Mouse (Mus musculus): Measurements from ENCODE around the gene Hcn3. TPM values are rescaled to one million over a fixed set of nuclear protein-coding genes. Genes with fewer than 3 reads are reported as not detected.

Hcn3 gene
- polyA plus RNA-seq, 1 experiment from 2014 or later: 1.1 TPM

DNA sequence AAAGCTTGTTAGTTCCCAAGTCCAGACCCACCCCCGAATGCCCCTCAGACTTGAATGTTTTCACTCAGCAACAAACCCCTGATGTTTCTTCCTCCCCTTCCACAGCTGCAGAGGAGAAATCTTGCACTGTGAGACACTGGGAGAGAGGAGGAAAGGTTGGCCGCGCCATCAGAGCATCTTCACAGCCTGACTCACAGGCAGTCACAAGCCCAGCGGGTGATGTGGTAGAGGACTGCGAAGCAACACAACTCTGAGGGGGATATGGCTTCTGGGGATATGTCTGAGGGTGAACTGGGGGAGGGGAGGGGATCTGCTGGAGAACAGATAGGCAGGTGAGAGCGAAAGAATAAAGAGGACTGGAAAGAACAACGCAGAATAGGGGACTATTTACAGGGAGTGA lies 1.3 kb downstream of the Hcn3 start:
- Histone ChIP-seq H3K9me3 (ENCODE audit: control insufficient read depth, low read length) (no peaks in the 10 kb centered on the region), H3K4me3 (ENCODE audit: low read length) (no peak overlapping the region), H3K9ac (ENCODE audit: low read length) (no peak overlapping the region), H3K4me2 (ENCODE audit: low read depth, low read length) (no peak overlapping the region), H3K27ac (ENCODE audit: low read length) (no peak overlapping the region), H3K27me3 (ENCODE audit: control insufficient read depth, insufficient read depth, low read depth, low read length) (peaks cover 2% of the 10 kb centered on the region; the same call in 1 of the 2 replicates), H3K36me3 (ENCODE audit: control insufficient read depth, insufficient read depth, low read length) (no peaks in the 10 kb centered on the region), H3K4me1 (replicated peaks; ENCODE audit: control insufficient read depth, insufficient read depth, low read length) (peaks cover 12% of the 10 kb centered on the region)
- 16% methylated on average over 7 of the region's 7 CpGs for WGBS
- no peak for ATAC-seq (ENCODE audit: low read depth)

DNA sequence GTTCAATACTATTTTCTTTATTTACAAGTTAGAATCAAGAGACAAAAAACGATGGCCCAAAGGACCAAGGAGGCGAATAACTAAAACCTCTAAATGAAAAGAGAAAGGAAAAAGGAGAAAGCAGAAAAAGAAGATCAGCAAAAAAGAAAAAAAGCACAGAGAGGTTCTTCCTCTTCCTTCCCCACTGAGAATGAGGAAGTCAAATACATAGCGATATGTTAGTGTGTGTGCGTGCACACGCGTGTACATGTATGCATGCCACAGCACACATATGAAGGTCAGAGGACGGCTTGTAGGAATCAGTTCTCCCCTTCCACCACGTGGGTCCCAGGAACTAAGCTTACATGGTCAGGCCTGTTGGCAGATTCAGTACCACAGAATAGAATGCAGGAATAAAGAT lies 3.0 kb downstream of the Hcn3 start:
- H3K9ac ChIP-seq (ENCODE audit: low read length): no peak overlapping the region
- no peak overlapping the region for H3K27ac ChIP-seq (ENCODE audit: low read length)
- H3K4me1 ChIP-seq (replicated peaks; ENCODE audit: control insufficient read depth, insufficient read depth, low read length): peaks cover 12% of the 10 kb centered on the region
- peaks cover 2% of the 10 kb centered on the region; the same call in 1 of the 2 replicates for H3K27me3 ChIP-seq (ENCODE audit: control insufficient read depth, insufficient read depth, low read depth, low read length)
- 83% methylated on average over 8 of the region's 8 CpGs for WGBS
- H3K4me2 ChIP-seq (ENCODE audit: low read depth, low read length): no peak overlapping the region
- H3K36me3 ChIP-seq (ENCODE audit: control insufficient read depth, insufficient read depth, low read length): no peaks in the 10 kb centered on the region
- no peak overlapping the region for H3K4me3 ChIP-seq (ENCODE audit: low read length)
- no peak for ATAC-seq (ENCODE audit: low read depth)
- H3K9me3 ChIP-seq (ENCODE audit: control insufficient read depth, low read length): no peaks in the 10 kb centered on the region

DNA sequence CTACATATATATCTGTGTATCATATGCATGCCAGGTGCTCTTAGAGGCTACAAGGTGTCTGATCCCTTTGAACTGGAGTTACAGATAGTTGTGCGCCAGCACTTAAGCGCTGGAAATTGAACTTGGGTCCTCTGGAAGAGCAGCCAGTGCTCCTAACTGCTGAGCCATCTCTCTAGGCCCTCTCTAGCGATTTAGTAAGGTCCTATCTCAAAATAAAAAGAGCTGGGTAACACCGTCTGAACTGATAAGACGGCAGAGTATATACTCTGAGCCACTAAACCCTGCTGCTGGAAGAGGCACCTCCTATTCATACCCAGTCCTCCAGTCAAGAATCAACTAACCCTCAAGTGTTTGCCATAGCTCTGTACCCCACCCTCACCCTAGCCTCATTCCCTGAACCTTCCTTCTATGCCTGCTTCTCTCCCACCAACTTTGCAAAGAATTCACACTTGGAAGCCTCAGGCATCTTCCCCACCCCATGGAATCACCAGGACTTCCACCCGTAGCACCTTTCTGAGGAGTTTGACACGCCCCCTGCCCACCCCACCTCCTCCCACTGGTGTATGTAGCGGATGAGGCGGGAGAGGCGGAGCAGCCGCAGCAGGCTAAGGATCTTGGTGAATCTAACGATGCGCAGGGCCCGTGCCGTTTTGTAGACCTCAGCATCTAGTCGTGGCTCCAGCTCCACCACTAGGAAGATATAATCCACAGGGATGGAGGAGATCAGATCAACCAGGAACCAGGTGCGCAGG lies 7.7 kb downstream of the Hcn3 start:
- H3K27me3 ChIP-seq (ENCODE audit: control insufficient read depth, insufficient read depth, low read depth, low read length): peaks cover 15% of the 10 kb centered on the region

DNA sequence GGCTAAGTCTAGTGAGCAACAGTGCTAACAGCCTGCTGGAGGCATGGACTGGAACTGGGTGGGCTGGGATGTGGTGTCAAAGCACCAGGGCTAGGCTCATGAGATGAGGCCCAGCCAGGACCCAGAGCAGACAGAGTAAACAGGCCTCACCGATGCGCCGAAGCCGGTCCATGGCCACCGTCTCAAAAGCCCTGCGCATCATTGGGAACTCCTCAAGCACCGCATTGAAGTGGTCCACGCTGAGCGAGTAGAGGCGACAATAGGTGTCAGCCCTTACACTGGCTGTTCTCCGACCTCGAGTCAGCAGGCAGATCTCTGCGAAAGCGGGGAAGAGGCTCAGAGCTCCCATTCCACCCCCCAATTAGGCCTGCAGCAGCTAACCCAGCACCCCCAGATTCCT lies 11.4 kb downstream of the Hcn3 start:
- ATAC-seq (ENCODE audit: low read depth): no peak
- no peaks in the 10 kb centered on the region; the same call in 1 of the 2 replicates for H3K4me1 ChIP-seq (replicated peaks; ENCODE audit: control insufficient read depth, insufficient read depth, low read length)
- no peak overlapping the region for H3K4me2 ChIP-seq (ENCODE audit: low read depth, low read length)
- 64% methylated on average over 14 of the region's 14 CpGs for WGBS
- H3K36me3 ChIP-seq (ENCODE audit: control insufficient read depth, insufficient read depth, low read length): no peaks in the 10 kb centered on the region
- no peak overlapping the region for H3K9ac ChIP-seq (ENCODE audit: low read length)
- no peak overlapping the region for H3K27ac ChIP-seq (ENCODE audit: low read length)
- no peaks in the 10 kb centered on the region for H3K9me3 ChIP-seq (ENCODE audit: control insufficient read depth, low read length)
- H3K4me3 ChIP-seq (ENCODE audit: low read length): no peak overlapping the region
- H3K27me3 ChIP-seq (ENCODE audit: control insufficient read depth, insufficient read depth, low read depth, low read length): peaks cover 22% of the 10 kb centered on the region

More for the DNA sequence above, 7.7 kb downstream of the Hcn3 start:
- WGBS: 35% methylated on average over 17 of the region's 17 CpGs
- ATAC-seq (ENCODE audit: low read depth): peak; percentile 77
- Histone ChIP-seq H3K9me3 (ENCODE audit: control insufficient read depth, low read length) (no peaks in the 10 kb centered on the region), H3K9ac (ENCODE audit: low read length) (no peak overlapping the region), H3K27ac (ENCODE audit: low read length) (no peak overlapping the region), H3K4me2 (ENCODE audit: low read depth, low read length) (no peak overlapping the region), H3K4me3 (ENCODE audit: low read length) (no peak overlapping the region), H3K36me3 (ENCODE audit: control insufficient read depth, insufficient read depth, low read length) (no peaks in the 10 kb centered on the region), H3K4me1 (replicated peaks; ENCODE audit: control insufficient read depth, insufficient read depth, low read length) (no peaks in the 10 kb centered on the region; the same call in 1 of the 2 replicates)

DNA sequence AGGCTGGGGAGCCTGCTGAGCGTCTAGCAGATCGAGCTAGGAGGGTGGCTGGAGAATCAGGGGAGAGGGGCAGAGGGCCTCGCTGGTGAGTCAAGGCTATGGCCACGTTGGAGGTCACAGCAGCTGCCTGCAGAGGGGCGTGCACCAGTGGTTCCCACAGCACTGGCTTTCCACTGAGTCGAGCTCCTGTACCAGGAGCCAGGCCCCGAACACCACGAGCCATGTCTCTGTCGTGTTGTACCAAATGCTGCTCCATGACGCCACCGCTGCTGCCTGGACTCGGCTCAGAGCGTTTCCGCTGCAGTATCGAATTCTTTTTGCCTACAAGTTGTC lies 12.1 kb downstream of the Hcn3 start:
- Histone ChIP-seq H3K9ac (ENCODE audit: low read length) (peak overlapping the region; percentile 31), H3K36me3 (ENCODE audit: control insufficient read depth, insufficient read depth, low read length) (no peaks in the 10 kb centered on the region), H3K4me3 (ENCODE audit: low read length) (peak overlapping the region; percentile 37), H3K27me3 (ENCODE audit: control insufficient read depth, insufficient read depth, low read depth, low read length) (peaks cover 22% of the 10 kb centered on the region), H3K9me3 (ENCODE audit: control insufficient read depth, low read length) (no peaks in the 10 kb centered on the region), H3K4me2 (ENCODE audit: low read depth, low read length) (peak overlapping the region; percentile 62), H3K27ac (ENCODE audit: low read length) (no peak overlapping the region), H3K4me1 (replicated peaks; ENCODE audit: control insufficient read depth, insufficient read depth, low read length) (no peaks in the 10 kb centered on the region; the same call in 1 of the 2 replicates)
- WGBS: 11% methylated on average over 15 of the region's 15 CpGs
- peak; percentile 24; the same call in 1 of the 2 replicates for ATAC-seq (ENCODE audit: low read depth)

DNA sequence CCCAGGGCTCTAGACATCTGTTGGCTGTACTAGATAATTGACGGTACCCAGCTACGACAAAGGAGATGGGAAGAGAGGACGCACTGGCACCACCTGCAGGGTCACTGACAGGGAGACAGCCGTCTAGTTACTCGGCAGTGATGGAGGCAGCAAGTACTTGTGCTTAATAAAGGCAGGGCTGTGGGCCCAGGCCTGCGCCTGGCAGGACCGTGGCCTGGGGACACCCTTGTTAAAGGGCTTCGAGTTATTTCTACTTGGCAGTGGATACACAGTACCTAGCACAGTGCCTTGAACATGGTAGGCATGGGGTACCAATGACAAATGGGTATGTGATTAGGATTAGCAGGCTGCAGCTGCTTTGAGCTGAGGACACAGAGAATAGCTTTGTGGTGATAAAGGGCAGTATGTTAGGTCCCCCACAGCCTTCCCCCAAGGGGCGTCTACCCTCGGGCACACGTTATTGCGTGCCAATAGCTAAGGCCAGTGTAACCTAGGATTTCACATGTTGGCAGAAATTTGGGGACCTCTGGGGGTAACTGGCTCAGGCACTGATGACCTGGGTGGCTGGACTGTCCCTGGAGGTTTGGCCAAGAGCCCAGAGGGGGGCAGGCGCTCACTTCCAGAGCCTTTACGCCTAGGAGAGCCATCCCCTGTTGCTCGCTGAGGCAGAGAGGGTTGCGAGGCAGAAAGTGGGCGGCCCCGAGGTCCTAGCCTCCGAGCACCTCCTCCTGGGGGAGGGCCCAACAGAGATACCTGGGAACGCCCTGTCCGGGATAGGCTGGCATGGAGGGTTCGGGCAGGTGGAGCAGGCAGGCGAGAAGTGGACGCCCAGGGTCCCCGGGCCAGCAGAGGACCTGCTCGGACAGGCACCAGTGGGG lies 12.7 kb downstream of the Hcn3 start:
- 20% methylated on average over 26 of the region's 26 CpGs for WGBS
- H3K4me3 ChIP-seq (ENCODE audit: low read length): peak overlapping the region; percentile 37
- H3K4me2 ChIP-seq (ENCODE audit: low read depth, low read length): peak overlapping the region; percentile 62
- no peaks in the 10 kb centered on the region for H3K9me3 ChIP-seq (ENCODE audit: control insufficient read depth, low read length)
- ATAC-seq (ENCODE audit: low read depth): peak; percentile 85
- no peak overlapping the region for H3K27ac ChIP-seq (ENCODE audit: low read length)
- no peaks in the 10 kb centered on the region for H3K36me3 ChIP-seq (ENCODE audit: control insufficient read depth, insufficient read depth, low read length)
- peak overlapping the region; percentile 31 for H3K9ac ChIP-seq (ENCODE audit: low read length)
- H3K27me3 ChIP-seq (ENCODE audit: control insufficient read depth, insufficient read depth, low read depth, low read length): peaks cover 22% of the 10 kb centered on the region
- no peaks in the 10 kb centered on the region; the same call in 1 of the 2 replicates for H3K4me1 ChIP-seq (replicated peaks; ENCODE audit: control insufficient read depth, insufficient read depth, low read length)

DNA sequence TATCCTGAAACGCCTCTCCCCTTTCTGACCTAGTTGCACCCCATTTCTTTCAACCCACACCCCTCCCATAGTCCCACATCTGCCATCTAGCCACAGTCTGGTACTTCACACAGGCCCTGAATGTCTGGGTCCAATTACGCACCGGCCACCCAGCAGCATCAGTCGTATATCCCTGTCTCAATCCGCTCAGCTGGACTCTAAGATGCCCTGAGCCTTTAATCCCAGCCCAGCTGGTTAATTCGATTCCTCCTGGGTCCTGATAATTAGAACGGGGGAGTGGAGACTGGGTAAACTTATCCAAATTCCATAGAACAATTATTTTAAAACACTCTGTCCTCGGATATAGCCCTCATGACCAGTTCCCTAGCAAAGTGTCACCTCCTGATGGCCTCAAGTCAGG lies 14.4 kb downstream of the Hcn3 start:
- WGBS: 56% methylated on average over 8 of the region's 8 CpGs
- H3K27me3 ChIP-seq (ENCODE audit: control insufficient read depth, insufficient read depth, low read depth, low read length): peaks cover 22% of the 10 kb centered on the region

DNA sequence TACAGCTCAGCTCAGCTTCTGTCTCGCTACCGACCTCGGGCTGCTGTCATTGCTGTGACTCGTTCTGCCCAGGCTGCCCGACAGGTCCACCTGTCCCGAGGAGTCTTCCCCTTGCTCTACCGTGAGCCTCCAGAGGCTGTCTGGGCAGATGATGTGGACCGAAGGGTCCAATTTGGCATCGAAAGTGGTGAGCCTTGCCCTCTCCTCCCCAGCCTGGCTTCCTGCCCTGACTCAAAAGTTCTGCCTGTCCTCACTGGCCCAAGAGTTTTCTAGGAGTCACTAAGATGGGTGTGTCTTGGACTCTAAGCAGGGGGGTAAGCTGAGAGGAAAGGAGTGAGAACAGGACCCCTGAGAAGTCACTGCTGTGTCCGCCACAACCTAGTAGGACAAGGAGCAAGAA lies 15.2 kb downstream of the Hcn3 start:
- H3K27me3 ChIP-seq (ENCODE audit: control insufficient read depth, insufficient read depth, low read depth, low read length): peaks cover 21% of the 10 kb centered on the region
- no peak overlapping the region for H3K4me3 ChIP-seq (ENCODE audit: low read length)
- H3K4me1 ChIP-seq (replicated peaks; ENCODE audit: control insufficient read depth, insufficient read depth, low read length): no peaks in the 10 kb centered on the region; the same call in 1 of the 2 replicates
- H3K9ac ChIP-seq (ENCODE audit: low read length): no peak overlapping the region
- no peaks in the 10 kb centered on the region for H3K9me3 ChIP-seq (ENCODE audit: control insufficient read depth, low read length)
- ATAC-seq (ENCODE audit: low read depth): no peak
- H3K36me3 ChIP-seq (ENCODE audit: control insufficient read depth, insufficient read depth, low read length): no peaks in the 10 kb centered on the region
- H3K27ac ChIP-seq (ENCODE audit: low read length): no peak overlapping the region
- H3K4me2 ChIP-seq (ENCODE audit: low read depth, low read length): no peak overlapping the region
- WGBS: 68% methylated on average over 10 of the region's 10 CpGs

More for the DNA sequence above, 14.4 kb downstream of the Hcn3 start:
- Histone ChIP-seq H3K36me3 (ENCODE audit: control insufficient read depth, insufficient read depth, low read length) (no peaks in the 10 kb centered on the region), H3K9me3 (ENCODE audit: control insufficient read depth, low read length) (no peaks in the 10 kb centered on the region), H3K9ac (ENCODE audit: low read length) (no peak overlapping the region), H3K4me2 (ENCODE audit: low read depth, low read length) (no peak overlapping the region), H3K4me1 (replicated peaks; ENCODE audit: control insufficient read depth, insufficient read depth, low read length) (no peaks in the 10 kb centered on the region; the same call in 1 of the 2 replicates), H3K27ac (ENCODE audit: low read length) (no peak overlapping the region), H3K4me3 (ENCODE audit: low read length) (no peak overlapping the region)
- ATAC-seq (ENCODE audit: low read depth): no peak

DNA sequence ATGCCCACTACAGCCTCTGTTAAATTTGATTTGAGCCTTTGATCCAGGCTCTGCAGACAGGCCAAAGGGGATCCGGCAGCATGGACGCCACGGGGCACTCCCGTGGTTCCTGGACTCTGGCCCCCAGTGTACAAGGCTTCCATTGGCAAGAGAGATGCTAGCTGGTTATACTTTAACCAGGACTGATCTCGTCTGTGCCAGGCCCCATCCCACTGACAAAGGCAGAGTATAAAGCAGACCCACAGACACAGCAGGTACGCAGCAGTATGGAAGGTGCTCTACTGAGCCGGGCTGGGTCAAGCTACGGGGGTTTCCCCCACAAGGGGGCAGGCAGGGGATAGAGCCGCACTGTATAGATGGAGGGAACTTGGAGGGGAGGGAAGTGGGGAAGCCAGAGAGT lies 23.6 kb downstream of the Hcn3 start:
- Histone ChIP-seq H3K27me3 (ENCODE audit: control insufficient read depth, insufficient read depth, low read depth, low read length) (no peaks in the 10 kb centered on the region), H3K27ac (ENCODE audit: low read length) (no peak overlapping the region), H3K36me3 (ENCODE audit: control insufficient read depth, insufficient read depth, low read length) (no peaks in the 10 kb centered on the region), H3K9me3 (ENCODE audit: control insufficient read depth, low read length) (no peaks in the 10 kb centered on the region), H3K9ac (ENCODE audit: low read length) (no peak overlapping the region), H3K4me1 (replicated peaks; ENCODE audit: control insufficient read depth, insufficient read depth, low read length) (0 out of 2 replicates have a peak, but pooled peaks cover 3% of the 10 kb centered on the region), H3K4me3 (ENCODE audit: low read length) (no peak overlapping the region), H3K4me2 (ENCODE audit: low read depth, low read length) (no peak overlapping the region)
- ATAC-seq (ENCODE audit: low read depth): peak; percentile 59; the same call in 1 of the 2 replicates
- 28% methylated on average over 9 of the region's 9 CpGs for WGBS
